Mouse (Mus musculus) left cerebral cortex, postnatal 25 days (tissue): Measurements from ENCODE around the gene Pigk. TPM values are rescaled to one million over a fixed set of nuclear protein-coding genes. Genes with fewer than 3 reads are reported as not detected.

ENCODE experiments used
- DNase-seq, 2 experiments: peaks; one replicate each; pipeline ENCODE4 v3.0.0; 2022; ENCODE audit warnings: low spot score in 2 of 2, mixed read lengths in 1 of 2
- intact Hi-C: fragments of 180-260 bp; cut with DNase I; formaldehyde crosslinking; loops from one replicate; pipeline ENCODE4 v1.15.1; 2025
- total RNA-seq, 2 experiments: library from RNA; stranded (reverse); gene quantifications; 2 replicates each; pipeline ENCODE4 v1.2.3; 2021

Gene Pigk
- total RNA-seq, 2 experiments from 2014 or later, result 47.4 to 48.1 TPM

GRCm38 (mm10) chr3:152722836-152723235 is 8.9 kb downstream of the Pigk start:
- intact Hi-C loops, result no loop called here
- DNase-seq, result no peak

- DNase-seq, result peak in 1 of 2 experiments; percentile 71
- intact Hi-C loops, result no loop called here
Measured at GRCm38 (mm10) chr3:152724446-152724845, 10.5 kb downstream of the Pigk start.

GRCm38 (mm10) chr3:152728238-152728637 is 14.3 kb downstream of the Pigk start:
- no peak for DNase-seq
- intact Hi-C loops, result no loop called here

GRCm38 (mm10) chr3:152733011-152733410 is 19.1 kb downstream of the Pigk start:
- DNase-seq, result no peak
- intact Hi-C loops, result loop anchor here (5.0 kb wide), 1 partner anchor 261 kb away; no protein-coding TSS in a partner anchor

GRCm38 (mm10) chr3:152733513-152733912 is 19.6 kb downstream of the Pigk start:
- intact Hi-C loops, result loop anchor here (5.0 kb wide), 1 partner anchor 261 kb away; no protein-coding TSS in a partner anchor
- no peak for DNase-seq

GRCm38 (mm10) chr3:152734100-152734499 is 20.2 kb downstream of the Pigk start:
- DNase-seq, result no peak
- intact Hi-C loops, result loop anchor here (5.0 kb wide), 1 partner anchor 262 kb away; no protein-coding TSS in a partner anchor

GRCm38 (mm10) chr3:152735601-152736250 is 21.8 kb downstream of the Pigk start:
- intact Hi-C loops, result no loop called here
- DNase-seq, result peak in 1 of 2 experiments; percentile 55

- intact Hi-C loops, result no loop called here
- DNase-seq, result no peak
Measured at GRCm38 (mm10) chr3:152744301-152744700, 30.4 kb downstream of the Pigk start.

GRCm38 (mm10) chr3:152745611-152746010 is 31.7 kb downstream of the Pigk start:
- DNase-seq, result no peak
- intact Hi-C loops, result loop anchor here (5.0 kb wide), 2 partner anchors 273 to 348 kb away; partner anchors contain the start of gene Zzz3

GRCm38 (mm10) chr3:152749461-152749871 is 35.6 kb downstream of the Pigk start:
- intact Hi-C loops, result loop anchor here (5.0 kb wide), 2 partner anchors 277 to 352 kb away; partner anchors contain the start of gene Zzz3
- peak; percentile 42 to 45 for DNase-seq

- no peak for DNase-seq
- intact Hi-C loops, result loop anchor here (5.0 kb wide), 2 partner anchors 278 to 353 kb away; partner anchors contain the start of gene Zzz3
Measured at GRCm38 (mm10) chr3:152749881-152750280, 36.0 kb downstream of the Pigk start.

- intact Hi-C loops, result no loop called here
- DNase-seq, result no peak
Measured at GRCm38 (mm10) chr3:152752911-152753310, 39.0 kb downstream of the Pigk start.

GRCm38 (mm10) chr3:152753345-152753744 is 39.4 kb downstream of the Pigk start:
- no peak for DNase-seq
- intact Hi-C loops, result no loop called here

- intact Hi-C loops, result no loop called here
- no peak for DNase-seq
Measured at GRCm38 (mm10) chr3:152753920-152754764, 40.2 kb downstream of the Pigk start.

GRCm38 (mm10) chr3:152755515-152755914 is 41.6 kb downstream of the Pigk start:
- intact Hi-C loops, result no loop called here
- DNase-seq, result no peak

GRCm38 (mm10) chr3:152756896-152757295 is 43.0 kb downstream of the Pigk start:
- intact Hi-C loops, result no loop called here
- no peak for DNase-seq

GRCm38 (mm10) chr3:152757464-152758393 is 43.8 kb downstream of the Pigk start:
- intact Hi-C loops, result no loop called here
- peak in 1 of 2 experiments; percentile 42 for DNase-seq

GRCm38 (mm10) chr3:152758500-152759032 is 44.7 kb downstream of the Pigk start:
- intact Hi-C loops, result no loop called here
- DNase-seq, result no peak

- intact Hi-C loops, result no loop called here
- DNase-seq, result peak; percentile 54 to 59
Measured at GRCm38 (mm10) chr3:152761116-152761515, 47.2 kb downstream of the Pigk start.
